Mouse (Mus musculus) liver, postnatal 0 days (tissue): Measurements from ENCODE around the gene Gnpat. TPM values are rescaled to one million over a fixed set of nuclear protein-coding genes. Genes with fewer than 3 reads are reported as not detected.
A peak's percentile ranks its signal among the peaks of the same experiment; 100 is the strongest.

Experiments used
- ATAC-seq: fragments of 200-750 bp; cut with Nextera tagmentation; 2 replicates; pipeline ENCODE4 v1.8.0; 2017; ENCODE audit warnings: mild to moderate bottlenecking, moderate library complexity
- DNase-seq: peaks from one replicate; pipeline ENCODE4 v3.0.0-alpha.2; 2016
- H3K27ac ChIP-seq: fragments of 300-500 bp; sonication (generic); 2 replicates; pipeline ENCODE4 v1.5.1; 2014; ENCODE audit warnings: antibody characterized with exemption, moderate library complexity, mild to moderate bottlenecking, low read depth
- H3K27me3 ChIP-seq: fragments of 300-500 bp; sonication (generic); 2 replicates; pipeline ENCODE4 v1.6.1; 2014; ENCODE audit warnings: low read length, control low read depth, mixed read lengths; ENCODE audit not compliant: insufficient read depth
- H3K36me3 ChIP-seq: fragments of 300-500 bp; sonication (generic); replicated peaks from 2 replicates; pipeline ENCODE4 v1.6.1; 2014; ENCODE audit warnings: mild to moderate bottlenecking, control low read depth, low read length, moderate library complexity, mixed read lengths; ENCODE audit not compliant: insufficient read depth
- H3K4me1 ChIP-seq: fragments of 300-500 bp; sonication (generic); 2 replicates; pipeline ENCODE4 v1.6.1; 2014; ENCODE audit warnings: antibody characterized with exemption, mild to moderate bottlenecking, control low read depth; ENCODE audit not compliant: insufficient read depth
- H3K4me2 ChIP-seq: fragments of 300-500 bp; sonication (generic); 2 replicates; pipeline ENCODE4 v1.6.1; 2014; ENCODE audit warnings: low read depth, mild to moderate bottlenecking, low read length, moderate library complexity, mixed read lengths
- H3K4me3 ChIP-seq: fragments of 300-500 bp; sonication (generic); 2 replicates; pipeline ENCODE4 v1.5.1; 2014; ENCODE audit warnings: low read depth, low read length
- H3K9ac ChIP-seq: fragments of 300-500 bp; sonication (generic); replicated peaks from 2 replicates; pipeline ENCODE4 v1.6.1; 2014; ENCODE audit warnings: mild to moderate bottlenecking, moderate library complexity
- H3K9me3 ChIP-seq: fragments of 300-500 bp; sonication (generic); 2 replicates; pipeline ENCODE4 v1.6.1; 2016; ENCODE audit warnings: mild to moderate bottlenecking, control low read depth, low read length, mixed read lengths
- CTCF ChIP-seq: sonication (generic); IDR thresholded peaks from 2 replicates; pipeline ENCODE4 v1.5.1; 2016; ENCODE audit warnings: antibody characterized with exemption, low read depth
- EP300 ChIP-seq: IDR thresholded peaks from 2 replicates; pipeline ENCODE4 v1.6.1; 2016; ENCODE audit warnings: antibody characterized with exemption, low read depth, mild to moderate bottlenecking
- WGBS: fragments of 180-500 bp; shearing (Covaris S2); extraction: QIAGEN DNeasy Blood & Tissue Kit; methylation state at CpG from one replicate; pipeline ENCODE4 v1.1.7; 2014; ENCODE audit not compliant: insufficient replicate concordance; 5-methylcytosine and 5-hydroxymethylcytosine counted together
- polyA plus RNA-seq: library from polyadenylated mRNA; unstranded; fragments of >200 nt; fragmentation: Nextera tagmentation; extraction: Ambion mirVana; gene quantifications from 2 replicates; pipeline ENCODE4 v1.2.1, GENCODE M21; 2015

Gnpat gene
- polyA plus RNA-seq = 20.9 and 24.2 TPM in 2 replicates

DNA sequence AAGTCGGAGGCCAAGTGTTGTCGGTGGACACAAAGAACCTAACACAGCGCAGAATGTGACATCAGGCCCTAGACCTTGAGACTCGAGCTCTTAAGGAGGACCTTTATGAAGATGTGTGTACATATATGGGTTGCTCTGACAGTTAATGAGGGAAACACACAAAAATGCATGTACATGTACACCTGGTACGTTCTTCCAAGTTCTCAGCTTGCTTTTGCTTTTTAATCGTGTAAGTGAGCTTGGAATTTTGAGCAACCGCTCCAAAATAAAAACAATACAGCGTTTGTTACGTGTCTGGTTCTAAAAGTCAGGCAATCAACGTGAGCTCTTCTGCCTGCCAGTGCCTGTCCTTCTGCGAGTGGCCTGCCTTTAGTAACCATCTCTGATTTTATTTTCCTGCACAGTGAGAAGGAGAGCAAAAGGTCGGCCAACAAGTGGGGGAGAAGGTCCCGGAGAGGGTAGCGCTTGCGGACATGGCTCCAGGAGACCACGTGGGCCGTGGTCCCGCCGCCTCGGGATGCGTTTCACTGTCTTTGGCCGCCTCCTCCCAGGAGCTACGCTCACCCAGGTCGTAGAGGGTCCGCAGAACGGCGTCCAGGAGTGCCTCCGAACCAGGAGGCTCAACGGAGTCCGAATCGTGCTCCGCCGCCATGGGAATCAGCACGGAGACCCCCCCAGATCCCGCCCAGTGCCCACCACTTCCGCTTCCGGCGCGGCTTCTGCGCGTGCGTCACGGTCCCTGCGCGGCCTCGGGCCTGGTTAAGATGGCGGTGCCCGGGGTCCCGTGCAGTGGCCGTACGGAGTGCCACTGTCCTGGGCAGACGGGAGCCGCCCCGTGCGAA, at the start of gene Gnpat, which contains the start of gene 2810004N23Rik:
Gene Gnpat, plus strand, starts transcription at position 713 of the 842 bp plus-strand sequence.
Gene 2810004N23Rik, minus strand, starts transcription at position 800 of the 842 bp plus-strand sequence.
- Histone ChIP-seq H3K9ac (peak within 1 kb of the TSS; percentile 97), H3K4me1 (peaks cover 29% of the 10 kb centered on the region), H3K27me3 (no peaks in the 10 kb centered on the region), H3K36me3 (peaks cover 18% of the 10 kb centered on the region), H3K27ac (peak within 1 kb of the TSS; percentile 94), H3K4me2 (peak within 1 kb of the TSS; percentile 89), H3K4me3 (peak within 1 kb of the TSS; percentile 95), H3K9me3 (no peaks in the 10 kb centered on the region)
- ATAC-seq (peak; percentile 96), DNase-seq (peak; percentile 93)
- WGBS = under 1% methylated on average over 54 of the region's 55 CpGs
- TF ChIP-seq CTCF (no peak), EP300 (no peak)

DNA sequence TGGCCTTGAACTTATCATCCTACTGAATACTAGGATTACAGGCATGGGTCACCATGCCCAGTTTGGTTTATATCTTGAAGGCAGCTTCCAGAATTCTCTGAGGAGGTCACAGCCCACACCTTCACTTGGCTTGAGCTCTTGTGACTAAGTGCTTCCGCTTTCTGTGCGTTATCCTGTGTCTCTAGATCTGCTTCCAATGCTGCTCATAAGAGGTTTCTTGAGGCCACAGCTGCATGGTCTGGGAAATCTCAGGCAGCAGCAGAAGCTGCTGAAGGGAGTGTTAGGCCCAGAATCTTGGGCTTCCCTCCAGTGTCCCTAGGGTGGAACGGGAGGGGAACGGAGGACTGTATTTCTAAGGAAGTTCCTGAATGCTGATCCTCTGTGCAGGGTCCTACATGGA, 49.5 kb upstream of the Gnpat start:
- ATAC-seq (no peak), DNase-seq (no peak)
- no peak overlapping the region for H3K4me2 ChIP-seq
- H3K4me3 ChIP-seq = no peak overlapping the region
- TF ChIP-seq EP300 (no peak), CTCF (no peak)
- peaks cover 4% of the 10 kb centered on the region; the same call in 1 of the 2 replicates for H3K9me3 ChIP-seq
- H3K27ac ChIP-seq = no peak overlapping the region
- H3K36me3 ChIP-seq = no peaks in the 10 kb centered on the region
- 88% methylated on average over 4 of the region's 4 CpGs for WGBS
- no peaks in the 10 kb centered on the region for H3K4me1 ChIP-seq
- no peak overlapping the region for H3K9ac ChIP-seq
- no peaks in the 10 kb centered on the region for H3K27me3 ChIP-seq

DNA sequence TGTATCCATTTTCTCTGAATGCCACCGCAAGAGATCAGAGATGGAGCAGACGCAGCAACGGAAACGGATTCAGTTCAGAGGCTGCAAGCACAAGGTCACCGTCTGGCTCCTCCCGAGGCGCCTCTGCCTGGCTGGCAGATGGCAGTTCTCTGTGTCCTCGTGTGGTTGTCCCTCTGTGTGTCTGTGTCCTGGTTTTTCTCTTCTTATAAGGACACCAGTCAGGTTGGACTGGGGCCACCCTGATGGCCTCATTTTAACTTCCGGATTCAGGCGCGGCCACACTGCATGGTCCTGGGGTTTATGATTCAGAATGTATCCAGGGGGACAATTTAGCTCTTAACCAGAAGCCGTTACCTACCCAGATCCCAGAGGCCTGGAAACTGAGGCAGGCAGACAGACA, 47.0 kb upstream of the Gnpat start:
- no peak overlapping the region for H3K4me3 ChIP-seq
- DNase-seq (no peak), ATAC-seq (no peak)
- H3K4me1 ChIP-seq = no peaks in the 10 kb centered on the region
- TF ChIP-seq EP300 (no peak), CTCF (no peak)
- H3K9ac ChIP-seq = no peak overlapping the region
- H3K27me3 ChIP-seq = no peaks in the 10 kb centered on the region
- H3K27ac ChIP-seq = no peak overlapping the region
- no peak overlapping the region for H3K4me2 ChIP-seq
- H3K9me3 ChIP-seq = peaks cover 4% of the 10 kb centered on the region; the same call in 1 of the 2 replicates
- WGBS = 81% methylated on average over 12 of the region's 12 CpGs
- no peaks in the 10 kb centered on the region for H3K36me3 ChIP-seq

DNA sequence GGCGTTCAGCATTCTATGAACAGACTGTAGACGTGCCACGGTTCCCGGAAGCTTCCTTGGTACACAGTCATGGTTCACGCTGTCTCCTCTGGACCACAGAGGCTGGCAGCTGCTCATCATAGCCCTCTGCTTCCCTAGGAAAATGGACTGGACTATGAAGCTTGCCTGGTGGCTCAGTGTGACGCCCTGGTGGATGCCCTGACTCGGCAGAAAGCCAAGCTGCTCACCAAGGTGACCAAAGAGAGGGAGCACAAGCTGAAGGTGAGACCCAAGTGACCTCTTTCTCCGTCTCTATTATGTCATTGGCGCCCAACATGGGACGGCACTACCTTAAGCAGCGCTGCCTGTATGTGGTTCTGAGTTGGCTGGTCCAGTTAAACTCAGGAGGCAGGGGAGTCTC, 46.0 kb upstream of the Gnpat start:
- Histone ChIP-seq H3K4me3 (no peak overlapping the region), H3K4me1 (no peaks in the 10 kb centered on the region), H3K4me2 (no peak overlapping the region), H3K9me3 (peaks cover 4% of the 10 kb centered on the region; the same call in 1 of the 2 replicates), H3K9ac (no peak overlapping the region), H3K36me3 (no peaks in the 10 kb centered on the region), H3K27ac (no peak overlapping the region), H3K27me3 (no peaks in the 10 kb centered on the region)
- no peak for DNase-seq
- WGBS = 76% methylated on average over 11 of the region's 11 CpGs
- TF ChIP-seq EP300 = no peak
- TF ChIP-seq CTCF = no peak
- ATAC-seq = no peak

DNA sequence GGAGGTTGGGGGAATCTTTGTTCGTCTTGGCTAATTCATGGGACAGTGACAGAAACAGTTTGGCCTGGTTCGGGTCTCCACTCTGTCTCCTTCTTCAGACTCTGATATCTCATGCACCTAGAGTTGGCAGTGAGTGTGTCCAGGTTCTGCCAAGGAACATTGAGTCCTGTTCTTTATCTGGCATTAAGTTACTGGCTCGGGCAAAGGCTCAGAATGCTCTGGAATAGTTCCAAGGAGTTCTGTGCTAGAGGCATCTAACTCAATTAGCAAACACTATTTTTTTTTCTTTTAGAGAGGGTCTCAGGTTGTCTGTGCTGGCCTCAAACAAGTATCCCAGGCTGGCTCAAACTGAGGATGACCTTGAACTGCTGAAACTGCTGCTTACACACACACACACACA, 45.5 kb upstream of the Gnpat start:
- Histone ChIP-seq H3K27ac (no peak overlapping the region), H3K9me3 (peaks cover 4% of the 10 kb centered on the region; the same call in 1 of the 2 replicates), H3K4me3 (no peak overlapping the region), H3K4me2 (no peak overlapping the region), H3K27me3 (no peaks in the 10 kb centered on the region), H3K4me1 (no peaks in the 10 kb centered on the region), H3K36me3 (no peaks in the 10 kb centered on the region), H3K9ac (no peak overlapping the region)
- ATAC-seq (no peak), DNase-seq (no peak)
- TF ChIP-seq CTCF (no peak), EP300 (no peak)
- WGBS = 70% methylated on average over 3 of the region's 3 CpGs

DNA sequence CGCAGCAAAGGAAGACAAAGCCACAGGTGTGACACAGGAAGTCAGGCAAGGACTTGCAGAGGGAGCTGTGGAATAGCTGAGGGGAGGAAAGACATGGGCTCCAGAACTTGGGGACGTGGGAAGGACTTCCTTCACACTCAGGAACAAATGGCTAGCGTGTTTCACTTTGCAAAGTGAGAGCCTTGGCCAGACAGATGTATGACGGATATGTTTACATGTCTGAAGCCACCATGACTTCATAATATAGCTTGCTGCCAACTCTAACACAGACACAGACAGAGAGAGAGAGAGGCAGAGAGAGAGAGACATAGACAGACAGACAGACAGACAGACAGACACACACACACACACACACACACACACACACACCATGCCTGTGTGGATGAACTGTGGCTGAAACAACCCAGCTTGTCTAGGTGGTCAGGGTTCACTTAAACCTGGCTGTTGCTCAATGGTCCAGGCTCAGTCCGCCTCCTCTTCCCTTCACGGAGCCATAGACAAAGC, 43.2 kb upstream of the Gnpat start:
- Histone ChIP-seq H3K27me3 (no peaks in the 10 kb centered on the region), H3K9me3 (peaks cover 4% of the 10 kb centered on the region; the same call in 1 of the 2 replicates), H3K4me1 (no peaks in the 10 kb centered on the region), H3K36me3 (no peaks in the 10 kb centered on the region), H3K4me3 (no peak overlapping the region), H3K27ac (no peak overlapping the region), H3K9ac (no peak overlapping the region), H3K4me2 (0 out of 2 replicates have a peak overlapping the region, but pooled peaks have one; percentile 0)
- peak; percentile 85 for ATAC-seq
- 62% methylated on average over 6 of the region's 6 CpGs for WGBS
- no peak for DNase-seq
- TF ChIP-seq EP300 (no peak), CTCF (no peak)
